Mouse (Mus musculus): Measurements from ENCODE around the gene Palm2. TPM values are rescaled to one million over a fixed set of nuclear protein-coding genes. Genes with fewer than 3 reads are reported as not detected.

Palm2 gene
- total RNA-seq, 2 experiments from 2014 or later: 12.9 to 13.7 TPM

DNA sequence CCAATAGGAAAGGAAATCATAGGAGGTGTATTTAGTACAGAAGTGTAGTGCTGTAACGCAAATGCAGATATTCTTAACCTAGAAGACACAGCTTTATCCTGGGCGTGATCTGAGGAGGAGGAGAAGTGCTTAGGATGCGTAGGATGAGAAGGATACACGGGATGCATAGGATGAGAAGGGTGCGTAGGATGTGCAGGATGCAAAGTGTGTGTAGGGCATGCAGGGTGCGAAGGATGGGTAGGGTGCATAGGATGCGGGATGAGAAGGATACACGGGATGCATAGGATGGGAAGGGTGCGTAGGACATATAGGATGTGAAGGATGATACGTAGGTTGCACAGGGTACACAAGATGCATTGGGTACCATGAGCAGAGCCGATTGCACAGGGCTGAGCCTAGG, 262.9 kb downstream of the Palm2 start:
- no peak for DNase-seq (ENCODE audit: low spot score in 2 of 2)

DNA sequence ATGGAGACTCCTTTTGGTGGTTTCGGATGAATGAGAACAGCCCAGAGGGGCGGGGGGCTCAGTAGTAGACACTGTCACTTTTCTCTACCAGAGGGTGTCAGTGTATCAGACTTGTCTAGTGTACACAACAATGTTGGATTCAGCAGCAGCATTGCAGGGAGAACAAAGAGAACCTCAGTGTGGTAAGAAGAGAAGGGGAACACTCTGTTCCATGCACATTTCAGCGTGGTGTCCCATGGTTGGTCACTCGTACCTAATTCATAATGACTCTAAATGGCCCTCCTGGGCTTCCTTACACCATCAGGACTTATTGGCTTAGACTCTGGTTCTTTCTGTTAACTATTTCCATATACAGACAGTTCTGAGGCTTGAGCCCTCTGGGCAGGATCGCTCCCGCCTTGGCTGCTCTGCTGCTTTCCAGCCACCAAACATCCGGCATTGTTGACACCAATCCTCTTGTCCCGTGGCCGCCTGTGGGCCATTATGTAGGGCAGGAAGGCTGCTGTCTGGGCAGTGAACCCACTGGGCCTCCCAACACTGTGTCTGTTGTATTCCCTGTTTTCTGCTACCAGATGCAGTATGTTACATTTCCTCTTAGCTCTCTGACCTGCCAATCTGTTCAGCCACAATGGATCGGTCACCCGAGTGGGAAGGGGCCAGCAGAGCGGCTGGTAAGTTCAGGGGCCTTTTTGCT, 264.0 kb downstream of the Palm2 start:
- DNase-seq (ENCODE audit: low spot score in 2 of 2): no peak

DNA sequence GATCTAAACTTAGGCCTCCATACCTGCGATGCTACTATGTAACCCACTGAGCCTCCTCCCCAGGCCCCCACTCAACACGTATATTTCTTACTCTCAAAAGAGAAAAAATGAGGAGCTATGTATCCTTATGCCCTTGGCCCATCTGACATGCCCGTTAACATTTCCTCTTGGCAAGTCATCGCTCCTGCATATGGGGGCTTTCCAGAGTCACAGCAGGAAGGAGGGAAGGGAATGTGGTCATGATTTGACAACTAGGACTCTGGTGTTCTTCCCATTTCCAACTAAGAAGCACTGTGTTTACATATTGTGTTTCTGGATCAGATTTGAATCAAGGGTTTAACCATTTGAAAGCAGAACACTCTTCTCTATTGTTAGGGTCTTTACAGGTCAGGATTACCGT, 267.5 kb downstream of the Palm2 start:
- DNase-seq (ENCODE audit: low spot score in 2 of 2): no peak

DNA sequence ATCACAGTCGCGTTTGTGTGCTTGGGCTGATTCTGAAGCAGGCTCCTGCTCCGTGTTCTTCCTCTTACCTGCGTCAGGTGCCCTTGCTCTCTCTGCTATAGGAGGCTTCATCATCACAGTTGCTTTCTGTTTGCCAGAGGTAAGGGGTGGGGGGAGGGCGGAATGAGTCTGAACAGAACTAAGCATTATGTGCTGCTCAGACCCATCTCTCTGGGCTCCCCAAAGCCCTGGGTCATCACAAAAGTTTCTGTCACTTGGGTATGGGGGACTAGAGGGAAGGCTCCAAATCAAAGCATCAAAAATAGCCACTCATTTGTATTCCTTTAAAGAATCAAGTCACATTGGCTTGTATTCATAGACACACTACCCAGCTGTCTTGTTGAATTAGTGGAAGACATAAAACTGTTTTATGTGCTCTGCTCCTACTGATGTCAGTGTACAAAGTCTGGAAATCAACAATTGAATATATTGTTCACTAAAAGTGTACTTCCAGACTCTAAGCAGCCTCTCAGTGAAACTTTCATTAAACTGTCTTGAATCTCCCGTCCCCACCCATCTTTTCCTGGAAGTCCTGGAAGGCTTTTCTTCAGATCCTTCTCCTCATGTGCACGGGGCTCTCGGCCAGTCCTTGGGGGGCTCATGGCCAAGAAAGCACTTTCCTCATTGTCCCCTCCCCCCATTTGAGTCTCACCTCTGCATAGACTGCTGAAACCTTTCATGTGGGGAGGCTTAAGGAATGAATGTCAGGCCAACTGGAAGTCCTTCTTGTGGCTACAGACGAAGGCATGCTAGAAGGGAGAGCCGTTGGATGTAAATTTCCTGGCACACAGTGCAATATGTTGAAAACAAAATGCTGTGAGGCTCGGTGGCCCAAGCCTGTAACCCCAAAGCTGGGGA, 269.8 kb downstream of the Palm2 start:
- DNase-seq (ENCODE audit: low spot score in 2 of 2): no peak

DNA sequence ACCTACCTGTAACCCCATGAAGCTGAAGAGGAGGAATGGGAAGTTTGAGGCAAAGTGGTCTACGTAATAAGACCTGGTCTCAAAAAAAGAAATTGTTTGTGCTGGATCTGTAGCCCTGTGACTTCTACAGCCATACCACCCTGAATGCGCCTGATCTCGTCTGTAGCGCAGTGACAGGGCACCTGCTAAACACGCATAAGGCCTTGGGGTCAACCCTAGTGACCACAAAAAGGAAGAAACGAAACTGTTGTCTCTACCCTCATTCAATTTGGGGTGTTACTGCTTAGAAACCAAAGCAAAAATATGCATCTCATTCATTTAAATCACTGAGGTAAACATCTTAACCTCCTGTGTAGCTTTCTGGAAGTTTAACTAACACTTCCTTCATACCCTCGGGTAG, 270.5 kb downstream of the Palm2 start:
- no peak for DNase-seq (ENCODE audit: low spot score in 2 of 2)

DNA sequence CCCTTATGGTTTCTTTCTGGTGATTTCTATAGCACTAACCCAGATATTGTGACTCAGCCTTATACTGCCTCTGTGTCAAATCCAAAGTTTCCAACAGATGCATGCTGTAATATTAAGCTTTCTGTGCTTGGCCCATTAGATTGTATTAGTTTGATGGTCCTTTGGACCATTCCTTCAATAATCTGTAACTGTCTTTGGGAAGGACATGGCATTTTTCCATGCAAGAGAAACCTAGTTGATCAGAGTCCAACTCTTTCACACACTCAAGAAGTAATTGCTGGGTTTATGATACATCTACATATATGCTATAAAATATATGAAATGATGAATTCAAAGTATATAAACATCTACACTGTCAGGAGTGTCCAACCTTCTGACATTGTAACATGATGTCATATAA, 281.8 kb downstream of the Palm2 start:
- no peak for DNase-seq (ENCODE audit: low spot score in 2 of 2)

DNA sequence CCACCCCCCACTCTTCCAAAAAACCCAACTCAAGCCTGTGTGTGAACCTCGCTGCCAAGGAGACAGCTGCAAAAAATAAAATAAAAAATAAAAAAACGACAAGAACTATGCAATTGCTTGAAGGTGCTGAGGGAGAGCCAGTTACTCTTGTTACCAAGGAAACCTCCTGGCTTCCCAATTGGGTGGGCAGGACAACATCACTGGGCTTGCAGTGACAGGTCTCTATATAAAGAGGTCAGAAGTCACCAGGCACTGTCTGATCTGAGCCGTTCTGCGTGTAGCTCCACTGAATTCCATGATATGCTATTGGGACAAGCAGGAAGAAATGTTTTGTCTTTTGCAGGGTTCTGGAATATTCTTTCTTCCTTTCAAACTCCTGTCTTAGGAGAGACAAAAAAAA, 282.7 kb downstream of the Palm2 start:
- DNase-seq (ENCODE audit: low spot score in 2 of 2): no peak

DNA sequence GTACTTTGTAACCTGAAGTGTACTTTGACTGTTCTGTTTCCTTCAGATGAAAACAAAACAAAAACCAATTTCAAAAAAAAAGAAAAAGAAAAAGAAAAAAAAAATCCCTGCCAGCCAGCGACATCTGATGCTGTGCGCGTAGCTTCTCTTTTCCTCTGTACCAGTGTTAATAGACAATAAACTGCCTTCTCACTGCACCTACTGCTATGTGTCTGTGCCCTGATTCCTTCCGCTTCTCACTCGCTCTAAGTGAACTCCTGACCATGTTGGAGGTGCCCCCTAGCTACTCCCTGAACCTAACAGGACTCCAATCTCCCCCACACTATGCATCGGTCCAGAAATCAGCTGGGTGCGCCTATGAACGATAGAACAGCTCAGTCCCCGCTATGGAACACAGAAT, 283.3 kb downstream of the Palm2 start, which contains the start of gene Akap2:
TSS of gene Akap2 (plus strand) at position 304 of the 400 bp plus-strand sequence.
- no peak for DNase-seq (ENCODE audit: low spot score in 2 of 2)

DNA sequence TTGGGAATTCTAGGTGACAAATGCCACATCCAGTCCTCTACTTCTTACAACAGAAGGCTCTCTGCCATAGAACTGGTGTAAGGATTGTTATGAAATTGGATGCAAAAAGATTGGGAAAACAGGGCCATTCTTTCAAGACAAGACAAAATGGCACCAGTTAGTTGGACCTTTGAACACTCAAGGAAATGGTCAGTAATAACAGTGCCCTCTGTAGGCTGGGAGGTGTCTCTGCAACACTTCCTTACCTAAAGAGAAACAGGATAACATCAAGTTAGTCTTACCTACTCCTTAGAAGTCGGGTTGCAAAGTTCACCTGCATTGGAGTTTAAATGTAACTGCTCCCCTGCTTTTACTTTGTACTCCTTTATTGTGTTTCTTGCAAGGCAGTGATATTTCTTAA, 285.3 kb downstream of the Palm2 start:
- no peak for DNase-seq (ENCODE audit: low spot score in 2 of 2)

DNA sequence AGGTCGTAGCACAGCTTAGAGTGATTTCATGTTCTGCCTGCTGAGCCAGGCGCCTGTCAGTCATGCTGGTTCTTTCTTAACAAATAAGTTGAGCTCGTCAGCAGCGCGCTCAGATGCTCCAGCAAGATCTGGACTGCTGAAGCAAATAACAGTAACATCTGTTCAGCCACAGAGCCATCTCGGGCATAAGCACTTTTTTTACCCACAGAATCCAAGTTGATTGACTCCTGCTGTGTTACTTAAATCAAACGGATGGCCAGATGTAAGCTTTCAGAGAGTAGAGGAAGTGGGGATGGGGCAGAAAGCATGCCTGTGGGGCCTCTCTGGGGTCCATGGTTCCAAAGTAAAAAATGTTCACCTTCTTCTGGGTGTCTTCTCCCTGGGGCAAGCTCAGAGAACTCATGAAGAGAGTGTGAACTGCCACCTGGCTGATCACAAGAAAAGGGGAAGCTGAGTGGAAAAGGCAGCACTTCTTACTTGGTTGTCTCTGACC, 286.9 kb downstream of the Palm2 start:
- DNase-seq (ENCODE audit: low spot score in 2 of 2): no peak

DNA sequence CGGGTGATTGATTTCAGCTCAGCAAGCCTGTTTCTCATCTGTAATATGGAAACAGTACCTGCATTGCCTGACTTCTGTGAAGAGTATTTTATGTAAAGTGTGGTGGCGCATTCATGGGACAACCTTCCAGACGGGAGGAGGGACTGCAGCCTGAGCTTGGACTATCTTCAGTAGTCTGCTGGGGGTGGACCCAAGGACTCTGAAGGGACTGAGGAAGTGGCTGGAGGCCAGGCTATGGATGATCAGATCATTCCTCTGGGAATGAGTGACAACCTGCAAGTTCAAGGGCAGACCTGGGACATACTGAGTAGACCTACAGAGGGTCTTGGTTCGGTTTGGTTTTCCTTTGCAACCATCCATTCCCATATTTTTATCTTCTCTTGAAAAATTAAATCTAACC, 288.2 kb downstream of the Palm2 start:
- no peak for DNase-seq (ENCODE audit: low spot score in 2 of 2)

DNA sequence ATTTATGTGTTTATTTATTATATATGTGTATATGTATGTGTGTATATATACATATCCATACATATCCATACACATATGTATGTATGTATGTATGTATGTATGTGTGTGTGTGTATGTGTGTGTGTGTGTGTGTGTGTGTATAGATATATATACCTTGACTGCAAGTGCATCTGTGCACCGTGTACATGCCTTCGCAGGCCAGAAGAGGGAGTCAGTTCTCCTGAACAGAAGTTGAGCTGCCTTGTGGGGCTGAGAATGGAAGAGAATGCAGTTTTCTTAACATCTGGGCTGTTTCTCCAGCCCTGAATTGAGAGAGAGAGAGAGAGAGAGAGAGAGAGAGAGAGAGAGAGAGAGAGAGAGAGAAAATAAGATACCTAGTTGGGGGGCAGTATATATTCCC, 289.6 kb downstream of the Palm2 start:
- no peak for DNase-seq (ENCODE audit: low spot score in 2 of 2)

DNA sequence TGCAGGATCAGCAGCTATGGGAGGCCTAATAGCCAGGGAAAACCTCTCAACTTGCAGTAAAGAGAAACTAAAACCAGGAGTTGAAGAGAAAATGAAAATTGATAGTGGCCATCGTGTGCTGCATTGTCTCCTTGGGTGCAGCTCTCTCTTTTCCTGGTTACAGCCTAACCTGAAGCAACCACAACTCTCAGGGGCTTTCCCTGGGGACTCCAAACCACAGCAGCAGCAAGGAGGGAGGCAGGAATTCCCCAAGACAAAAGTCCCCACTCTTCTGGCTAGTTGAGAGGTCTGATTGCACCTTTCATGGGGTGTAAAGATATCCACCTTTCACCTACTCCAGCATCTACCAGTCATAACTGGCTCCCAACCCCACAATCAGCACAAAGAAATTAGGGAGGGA, 291.5 kb downstream of the Palm2 start:
- DNase-seq (ENCODE audit: low spot score in 2 of 2): no peak

DNA sequence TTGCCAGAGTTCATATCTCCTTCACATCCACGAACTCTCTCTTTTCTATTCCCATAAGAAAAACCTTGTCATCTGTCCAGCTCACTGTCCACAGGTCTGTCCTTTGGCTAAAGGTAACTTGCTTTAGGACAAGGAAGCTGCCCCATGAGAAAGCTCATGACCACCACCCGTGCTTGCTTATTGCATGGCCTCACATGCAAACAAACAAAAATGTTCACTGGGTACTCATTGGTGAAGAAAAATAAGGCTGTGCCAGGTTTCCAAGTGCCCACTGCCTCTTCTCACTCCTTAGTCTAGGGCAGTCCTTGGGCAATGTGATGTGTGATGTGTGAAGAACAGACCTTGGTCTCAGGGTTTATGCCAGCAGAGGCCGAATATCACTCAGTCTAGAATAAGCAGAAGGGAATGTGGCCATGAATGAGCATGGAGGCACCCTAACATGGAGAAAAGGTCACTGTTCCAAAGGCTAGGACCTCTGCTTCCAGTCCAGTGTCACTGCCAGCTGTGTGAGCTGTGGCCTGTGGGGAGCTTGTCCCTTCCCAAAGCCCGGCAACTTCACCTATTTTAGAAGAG, 294.6 kb downstream of the Palm2 start:
- DNase-seq (ENCODE audit: low spot score in 2 of 2): no peak

DNA sequence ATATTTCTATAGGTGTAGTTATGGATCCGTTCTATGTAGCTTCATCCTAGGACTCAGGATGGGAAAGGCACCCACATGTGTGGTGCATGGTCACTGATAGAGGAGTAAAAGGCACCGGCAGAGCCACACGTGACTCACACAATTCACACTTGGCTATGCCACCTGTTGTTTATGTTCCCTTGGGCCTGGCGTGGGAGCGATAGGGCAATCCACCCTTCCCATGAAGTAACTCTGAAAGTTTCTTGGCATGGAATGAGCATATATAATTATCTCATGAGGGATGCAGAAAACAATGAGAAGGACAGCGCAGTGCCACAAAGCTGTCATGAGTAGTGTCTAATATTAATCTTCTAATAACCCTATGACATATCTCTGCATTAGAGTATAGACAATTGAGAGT, 296.0 kb downstream of the Palm2 start:
- no peak for DNase-seq (ENCODE audit: low spot score in 2 of 2)

DNA sequence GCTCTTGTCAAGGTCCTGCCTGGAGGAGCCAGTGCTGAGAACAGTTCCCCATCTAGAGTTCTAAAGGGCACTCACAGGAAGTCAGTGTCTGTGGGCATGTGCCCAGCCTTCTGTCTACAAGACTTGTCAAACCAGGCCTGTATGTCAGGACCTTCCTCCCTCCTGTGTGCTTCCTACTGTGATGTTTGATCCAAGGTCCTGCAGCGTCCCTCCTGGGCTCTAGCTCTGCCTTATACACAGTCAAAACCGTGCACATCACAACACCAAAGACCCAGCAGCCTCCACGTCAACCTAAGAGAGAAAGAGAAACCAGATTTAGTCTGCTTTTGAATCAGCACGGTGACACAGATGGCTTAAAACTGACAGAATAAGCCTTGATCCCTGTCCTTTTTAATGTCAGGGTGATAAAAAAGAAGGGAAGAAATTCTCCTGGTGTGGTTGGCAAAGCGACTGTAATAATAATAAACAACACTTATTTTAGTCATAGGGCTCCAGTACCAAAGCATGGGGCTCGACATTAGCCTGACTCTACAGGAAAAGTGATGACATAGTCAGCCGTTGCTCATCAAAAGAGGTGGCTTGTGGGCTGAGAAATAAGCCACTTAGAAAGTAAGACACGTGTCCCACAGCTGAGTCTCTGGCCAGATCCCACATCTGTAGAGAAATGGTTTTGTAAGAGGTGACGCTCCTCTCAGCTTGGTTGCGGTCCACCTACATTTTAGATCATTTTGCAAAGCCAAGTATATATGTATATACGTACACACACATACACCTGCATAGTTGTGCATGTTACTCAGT, 297.0 kb downstream of the Palm2 start:
- no peak for DNase-seq (ENCODE audit: low spot score in 2 of 2)

DNA sequence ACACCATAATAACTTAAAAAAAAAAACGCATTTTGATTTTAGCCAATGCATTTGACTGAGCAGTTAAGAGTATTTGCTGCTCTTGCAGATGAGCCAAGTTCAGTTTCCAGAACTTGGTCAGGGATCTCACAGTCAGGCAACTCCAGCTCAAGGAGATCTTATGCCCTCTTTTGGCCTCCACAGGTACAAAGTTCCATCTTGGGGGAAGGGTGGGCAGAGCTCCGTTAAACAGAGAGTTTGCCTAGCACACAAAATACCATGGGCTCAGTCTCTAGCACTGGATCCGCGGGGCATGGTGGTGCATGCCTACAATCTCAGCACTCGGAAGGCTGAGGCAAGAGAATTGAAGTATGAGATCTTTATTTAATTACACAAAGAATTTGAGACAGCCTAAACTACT, 298.3 kb downstream of the Palm2 start:
- DNase-seq (ENCODE audit: low spot score in 2 of 2): no peak

DNA sequence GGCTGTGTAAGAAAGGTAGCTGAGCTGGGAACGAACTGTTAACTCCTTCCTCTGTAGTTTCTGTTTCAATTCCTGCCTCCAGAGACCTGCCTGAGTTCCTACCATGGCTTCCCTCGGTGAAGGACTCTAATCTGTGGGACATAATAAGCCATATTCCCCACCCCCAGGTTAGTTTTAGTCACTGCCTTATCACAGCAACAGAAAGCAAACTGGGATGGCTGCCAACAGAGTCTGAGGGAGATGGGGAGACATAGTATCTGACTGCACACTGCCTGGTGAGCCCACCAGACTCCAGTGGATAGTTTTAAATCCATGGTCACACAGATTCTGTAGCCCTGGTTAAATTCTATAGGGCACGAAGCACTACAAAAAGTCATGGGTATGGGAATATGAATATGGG, 299.4 kb downstream of the Palm2 start:
- no peak for DNase-seq (ENCODE audit: low spot score in 2 of 2)

DNA sequence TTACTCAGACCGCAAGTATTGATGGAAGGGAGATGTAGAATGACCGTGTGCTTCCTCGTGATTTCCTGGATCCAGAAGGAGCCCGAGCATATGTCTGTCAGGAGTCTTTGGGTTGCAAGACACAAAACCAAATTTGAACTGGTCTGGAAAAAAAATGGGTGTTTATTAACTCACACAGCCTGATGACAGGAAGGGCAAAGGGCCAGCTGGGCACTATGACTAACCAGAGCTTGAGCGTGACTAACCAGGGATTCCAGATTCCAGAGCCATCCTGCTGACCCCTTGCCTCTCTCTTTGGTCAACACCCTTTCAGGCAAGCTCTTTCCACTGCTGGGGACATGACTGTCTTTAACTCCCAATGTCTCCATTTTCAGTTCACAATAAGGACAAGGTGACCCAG, 301.4 kb downstream of the Palm2 start:
- DNase-seq (ENCODE audit: low spot score in 2 of 2): peak in 1 of 2 experiments; percentile 41

DNA sequence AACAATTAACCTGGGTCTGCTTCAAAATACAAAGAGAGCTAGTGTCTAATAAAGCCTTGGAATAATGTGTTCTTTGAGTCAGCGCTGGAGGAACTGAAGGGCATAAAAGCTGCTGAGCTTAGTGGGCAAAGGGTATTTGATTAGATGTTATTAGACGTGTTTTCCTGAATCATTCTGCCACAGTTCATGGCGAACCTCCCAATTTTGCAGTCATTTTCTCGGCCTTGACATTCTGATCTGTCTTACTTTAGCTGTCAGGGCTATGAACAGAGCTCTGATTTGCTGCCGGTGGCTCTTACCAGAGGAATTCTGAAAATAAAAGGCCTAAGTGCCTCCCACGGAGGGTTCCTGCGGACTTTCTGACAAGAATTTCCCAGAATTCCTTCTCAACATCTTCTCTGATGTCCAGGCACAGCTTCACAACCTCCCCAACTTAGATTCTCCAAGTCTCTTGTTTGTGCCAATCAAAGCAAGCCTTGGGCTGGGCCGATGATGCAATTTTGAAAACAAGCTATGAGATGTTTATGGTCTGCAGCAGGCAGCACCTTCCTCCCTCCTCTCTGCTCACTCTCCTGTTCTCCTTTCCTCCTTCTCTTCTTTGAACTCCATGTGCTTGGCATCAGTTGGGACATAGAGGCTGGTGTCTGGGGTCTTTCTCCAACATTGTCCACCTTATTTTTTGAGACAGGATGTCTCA, 305.0 kb downstream of the Palm2 start:
- no peak for DNase-seq (ENCODE audit: low spot score in 2 of 2)
